Mouse (Mus musculus): ENCODE results near the gene Kdsr.

The Kdsr gene

GRCm38 (mm10) chr1:106692599-106692998 is 66.9 kb downstream of the Kdsr start:
- DNase-seq (ENCODE audit: low spot score) = no peak

GRCm38 (mm10) chr1:106690887-106691286 is 68.6 kb downstream of the Kdsr start:
- no peak for DNase-seq (ENCODE audit: low spot score)

GRCm38 (mm10) chr1:106688161-106688516 is 71.4 kb downstream of the Kdsr start:
- no peak for DNase-seq (ENCODE audit: low spot score)

DNA sequence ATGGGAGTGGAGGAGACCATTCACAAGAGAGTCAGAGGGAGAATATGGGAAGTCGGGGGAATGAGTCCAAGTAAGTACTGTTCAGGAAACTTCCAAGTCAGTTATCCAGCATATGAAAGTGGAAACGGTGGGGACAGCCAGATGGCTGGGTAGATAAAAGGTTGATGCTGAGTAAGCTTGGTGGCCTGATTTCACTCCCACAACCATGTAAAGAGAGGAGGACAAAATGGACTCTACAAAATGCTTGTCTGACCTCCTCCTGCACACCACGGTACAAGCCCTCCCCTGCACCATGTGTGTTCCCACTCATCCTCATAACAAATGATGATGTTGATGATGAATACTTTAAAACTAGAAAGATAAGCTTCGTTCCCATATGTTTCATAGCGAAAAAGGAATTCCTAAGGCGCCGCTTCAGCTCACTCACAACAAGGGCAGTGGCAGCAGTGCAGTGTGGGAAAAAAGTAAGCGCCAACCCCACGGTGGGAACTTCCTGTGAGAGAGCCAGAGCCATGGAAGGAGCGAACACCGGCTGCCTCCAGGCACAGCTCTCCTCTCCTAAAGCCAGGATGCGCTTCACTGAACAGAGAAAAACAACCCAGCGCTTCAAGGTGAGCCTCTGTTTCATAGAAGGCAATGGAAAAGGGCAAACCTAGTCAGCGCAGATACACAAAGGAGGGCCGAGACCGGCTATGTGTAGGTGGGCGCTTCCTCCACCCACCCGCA is 71.9 kb downstream of the Kdsr start:
- no peak for DNase-seq (ENCODE audit: low spot score)

DNA sequence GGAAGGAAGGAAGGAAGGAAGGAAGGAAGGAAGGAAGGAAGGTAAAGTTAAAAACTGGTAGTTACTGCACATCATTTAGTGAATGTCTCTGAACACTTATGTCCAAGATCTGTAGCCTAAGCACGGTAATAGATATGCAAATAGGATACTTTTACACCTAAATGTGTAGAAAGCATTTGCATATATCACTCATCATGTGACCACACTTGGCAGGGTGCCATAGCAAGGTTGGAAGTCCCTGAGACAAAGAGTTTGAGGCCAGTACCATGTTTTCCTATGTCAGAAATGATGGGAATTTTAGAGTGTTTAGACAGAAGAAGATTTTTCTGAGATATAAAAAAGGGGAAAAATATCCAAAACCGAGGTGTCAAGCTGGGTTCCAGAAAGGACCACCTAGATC is 73.8 kb downstream of the Kdsr start:
- no peak for DNase-seq (ENCODE audit: low spot score)

DNA sequence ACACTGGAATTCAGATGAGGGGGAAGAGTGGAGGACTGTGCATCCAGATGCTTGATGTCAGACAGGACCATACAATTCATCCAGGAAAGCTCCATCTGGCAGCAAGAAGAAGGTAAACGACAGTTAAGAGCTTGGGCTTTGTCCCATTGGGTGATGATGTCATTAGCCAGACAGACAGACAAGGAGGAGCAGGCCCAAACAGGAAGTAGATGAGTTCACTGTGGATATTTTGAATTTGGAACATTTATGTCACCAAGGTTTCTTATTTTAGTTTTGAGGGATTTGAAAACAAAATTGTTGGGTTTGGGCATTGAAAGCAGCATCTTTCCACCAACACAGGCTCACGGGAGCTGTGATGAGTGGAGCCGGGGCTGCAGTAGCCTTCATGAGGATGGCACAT is 75.0 kb downstream of the Kdsr start:
- DNase-seq (ENCODE audit: low spot score) = no peak

DNA sequence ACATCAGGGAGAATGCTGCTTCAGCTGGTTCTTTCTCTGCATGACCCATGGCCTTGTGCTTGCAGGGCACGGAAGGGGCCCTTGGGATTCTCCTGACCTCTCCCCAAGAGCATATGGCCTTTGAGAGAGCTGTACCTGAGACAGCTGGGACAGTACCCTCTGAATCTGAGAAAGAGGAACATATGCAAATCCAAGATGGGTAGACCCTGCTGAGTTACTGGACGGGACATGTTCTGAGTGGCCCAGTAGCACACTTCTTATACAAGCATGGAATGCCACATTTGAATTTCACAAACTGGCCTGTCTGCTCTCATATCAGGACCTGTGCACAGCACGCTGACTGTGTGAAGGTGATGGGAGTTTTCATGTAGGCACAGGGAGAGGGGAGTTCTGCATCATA is 76.7 kb downstream of the Kdsr start:
- no peak for DNase-seq (ENCODE audit: low spot score)

DNA sequence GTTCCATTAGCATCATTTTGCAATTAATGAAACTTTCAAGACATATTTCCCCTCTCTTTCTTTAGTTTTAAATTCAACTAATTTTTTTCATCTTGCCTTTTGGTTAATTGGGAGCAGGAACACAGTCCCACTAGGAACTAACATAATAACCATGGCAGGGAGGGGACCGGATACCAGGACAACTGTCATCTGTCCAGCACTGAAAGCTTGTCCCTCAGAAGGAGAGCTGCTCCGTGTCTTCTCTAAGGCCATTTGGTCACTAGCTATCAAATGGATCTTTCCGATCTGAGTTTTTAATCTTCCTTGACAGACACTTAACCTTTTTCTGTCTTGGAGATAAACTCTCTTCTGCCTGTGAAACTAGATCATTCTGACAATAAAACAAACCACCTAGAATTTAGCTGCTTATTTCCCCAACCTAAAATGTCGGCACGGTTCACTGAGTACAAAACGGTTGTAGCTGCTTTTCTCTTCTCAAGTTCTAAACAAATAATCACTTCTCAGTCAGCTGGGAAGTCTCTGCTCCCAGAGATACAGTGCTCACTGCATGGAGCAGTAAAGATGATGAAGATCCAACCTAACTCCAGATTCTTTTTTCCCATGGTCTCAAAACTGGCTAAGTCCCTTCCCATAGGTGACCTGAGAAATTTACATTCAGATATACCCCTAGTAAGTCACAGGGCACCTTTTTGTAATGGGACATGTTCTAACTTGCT is 79.6 kb downstream of the Kdsr start:
- DNase-seq (ENCODE audit: low spot score) = no peak

- no peak for DNase-seq (ENCODE audit: low spot score)
Observed at GRCm38 (mm10) chr1:106678060-106678478, 81.5 kb downstream of the Kdsr start.

All from left cerebral cortex, adult 11 months (tissue).